Mouse (Mus musculus) C2C12 (cell line): ENCODE measurements around the gene Tdp1. TPM values are rescaled to one million over a fixed set of nuclear protein-coding genes. Genes with fewer than 3 reads are reported as not detected.

Experiments
- H3K27me3 ChIP-seq: one replicate; pipeline ENCODE4 v1.6.1; 2011; ENCODE audit not compliant: control insufficient read depth, insufficient read depth, insufficient read length
- H3K36me3 ChIP-seq: one replicate; pipeline ENCODE4 v1.6.1; 2011; ENCODE audit not compliant: control insufficient read depth, insufficient read depth
- H3K4me3 ChIP-seq: one replicate; pipeline ENCODE4 v1.5.1; 2011; ENCODE audit warnings: mild to moderate bottlenecking, control low read depth; ENCODE audit not compliant: poor library complexity, insufficient read depth, severe bottlenecking
- H3K79me2 ChIP-seq: one replicate; pipeline ENCODE4 v1.6.1; 2011; ENCODE audit not compliant: control insufficient read depth, insufficient read depth
- H3K79me3 ChIP-seq: one replicate; pipeline ENCODE4 v1.6.1; 2011; ENCODE audit warnings: low read depth, control low read depth
- H3ac ChIP-seq: one replicate; pipeline ENCODE3; 2011; ENCODE audit warnings: low read depth; ENCODE audit not compliant: control insufficient read depth, insufficient read length
- CEBPB ChIP-seq: IDR thresholded peaks from one replicate; pipeline ENCODE4 v1.6.1; 2011; ENCODE audit warnings: low read depth, mild to moderate bottlenecking, control low read depth, moderate library complexity
- CTCF ChIP-seq: IDR thresholded peaks from one replicate; pipeline ENCODE4 v1.5.1; 2011; ENCODE audit not compliant: control insufficient read depth, insufficient read depth, insufficient read length
- FOSL1 ChIP-seq: IDR thresholded peaks from one replicate; pipeline ENCODE4 v1.8.0; 2011; ENCODE audit warnings: mild to moderate bottlenecking, low read length; ENCODE audit not compliant: poor library complexity, insufficient read depth, severe bottlenecking
- MAX ChIP-seq: IDR thresholded peaks from one replicate; pipeline ENCODE4 v1.6.1; 2011; ENCODE audit warnings: mild to moderate bottlenecking, control low read depth
- MYOD1 ChIP-seq: IDR thresholded peaks from one replicate; pipeline ENCODE4 v1.6.1; 2011; ENCODE audit warnings: low read depth; ENCODE audit not compliant: control insufficient read depth, insufficient read length
- MYOG ChIP-seq: IDR thresholded peaks from one replicate; pipeline ENCODE4 v1.6.1; 2011; ENCODE audit not compliant: control insufficient read depth, insufficient read length; ENCODE audit errors: extremely low read depth
- USF1 ChIP-seq: IDR thresholded peaks from one replicate; pipeline ENCODE4 v1.6.1; 2011; ENCODE audit warnings: low read depth, mild to moderate bottlenecking, control low read depth, moderate library complexity
- polyA plus RNA-seq: library from polyadenylated mRNA; unstranded; fragments of >200 nt; fragmentation: generic; extraction: Trizol; gene quantifications from one replicate; pipeline ENCODE4 v1.2.1, GENCODE M21; 2012; ENCODE audit warnings: missing spikeins

Gene Tdp1
- polyA plus RNA-seq, 1 experiment, result 39.5 TPM

- TF ChIP-seq FOSL1, result no peak
- TF ChIP-seq MYOG, result no peak
- no peak for TF ChIP-seq MYOD1
- TF ChIP-seq CTCF, result no peak
- peak; percentile 25 for TF ChIP-seq MAX
- TF ChIP-seq USF1, result no peak
- no peak for TF ChIP-seq CEBPB
- Histone ChIP-seq H3K79me2 (peaks cover 10% of the 10 kb centered on the region), H3K27me3 (no peaks in the 10 kb centered on the region), H3K4me3 (peak overlapping the region; percentile 67), H3K79me3 (no peaks in the 10 kb centered on the region), H3ac (peak overlapping the region; percentile 93), H3K36me3 (no peaks in the 10 kb centered on the region)
Observed at GRCm38 (mm10) chr12:99883000-99883712, 1.2 kb upstream of the Tdp1 start.

- H3K27me3 ChIP-seq, result no peaks in the 10 kb centered on the region
- no peaks in the 10 kb centered on the region for H3K36me3 ChIP-seq
- peak overlapping the region; percentile 67 for H3K4me3 ChIP-seq
- H3K79me3 ChIP-seq, result no peaks in the 10 kb centered on the region
- peaks cover 10% of the 10 kb centered on the region for H3K79me2 ChIP-seq
- H3ac ChIP-seq, result peak overlapping the region; percentile 68
- no peak for TF ChIP-seq MAX
- no peak for TF ChIP-seq FOSL1
- no peak for TF ChIP-seq MYOG
- no peak for TF ChIP-seq CTCF
- no peak for TF ChIP-seq USF1
- no peak for TF ChIP-seq MYOD1
- TF ChIP-seq CEBPB, result no peak
Observed at GRCm38 (mm10) chr12:99883713-99884105, 608 bp upstream of the Tdp1 start.

- peak overlapping the region; percentile 67 for H3K4me3 ChIP-seq
- no peaks in the 10 kb centered on the region for H3K79me3 ChIP-seq
- H3ac ChIP-seq, result peak overlapping the region; percentile 73
- no peak for TF ChIP-seq MYOG
- no peak for TF ChIP-seq CEBPB
- no peak for TF ChIP-seq MYOD1
- TF ChIP-seq CTCF, result no peak
- no peak for TF ChIP-seq MAX
- no peak for TF ChIP-seq USF1
- no peak for TF ChIP-seq FOSL1
- peaks cover 10% of the 10 kb centered on the region for H3K79me2 ChIP-seq
- H3K27me3 ChIP-seq, result no peaks in the 10 kb centered on the region
- H3K36me3 ChIP-seq, result no peaks in the 10 kb centered on the region
Observed at GRCm38 (mm10) chr12:99885282-99885901, 1.1 kb downstream of the Tdp1 start.

- Histone ChIP-seq H3K79me2 (no peaks in the 10 kb centered on the region), H3K27me3 (no peaks in the 10 kb centered on the region), H3K79me3 (no peaks in the 10 kb centered on the region), H3ac (no peak overlapping the region), H3K4me3 (no peak overlapping the region), H3K36me3 (peaks cover 31% of the 10 kb centered on the region)
- no peak for TF ChIP-seq USF1
- TF ChIP-seq FOSL1, result no peak
- TF ChIP-seq MYOD1, result no peak
- no peak for TF ChIP-seq MAX
- TF ChIP-seq CTCF, result no peak
- TF ChIP-seq CEBPB, result no peak
- no peak for TF ChIP-seq MYOG
Observed at GRCm38 (mm10) chr12:99897846-99898245, 13.5 kb downstream of the Tdp1 start.

GRCm38 (mm10) chr12:99898248-99898870, 14.0 kb downstream of the Tdp1 start:
- TF ChIP-seq CEBPB, result no peak
- no peak for TF ChIP-seq FOSL1
- TF ChIP-seq MYOD1, result no peak
- TF ChIP-seq MYOG, result no peak
- TF ChIP-seq USF1, result no peak
- TF ChIP-seq MAX, result no peak
- no peak for TF ChIP-seq CTCF
- H3K79me2 ChIP-seq, result no peaks in the 10 kb centered on the region
- peaks cover 29% of the 10 kb centered on the region for H3K36me3 ChIP-seq
- H3K4me3 ChIP-seq, result no peak overlapping the region
- no peaks in the 10 kb centered on the region for H3K79me3 ChIP-seq
- no peak overlapping the region for H3ac ChIP-seq
- no peaks in the 10 kb centered on the region for H3K27me3 ChIP-seq
